Mouse (Mus musculus) kidney, adult 2 months (tissue): ENCODE data around the gene Npas3. TPM values are rescaled to one million over a fixed set of nuclear protein-coding genes. Genes with fewer than 3 reads are reported as not detected.

ENCODE experiments used
- DNase-seq: peaks from one replicate; pipeline ENCODE4 v3.0.0; 2021
- H3K27ac ChIP-seq: fragments of 200-500 bp; 2 replicates; pipeline ENCODE4 v1.5.1; 2012; ENCODE audit warnings: low read depth, low read length, control low read depth, inconsistent platforms; ENCODE audit not compliant: insufficient read depth
- H3K27me3 ChIP-seq: fragments of 200-500 bp; replicated peaks from 2 replicates; pipeline ENCODE4 v1.6.1; 2012; ENCODE audit warnings: mild to moderate bottlenecking, moderate library complexity, low read length, inconsistent platforms; ENCODE audit not compliant: control insufficient read depth, insufficient read depth
- H3K36me3 ChIP-seq: fragments of 200-500 bp; 2 replicates; pipeline ENCODE4 v1.6.1; 2012; ENCODE audit warnings: mild to moderate bottlenecking, moderate library complexity, low read length, inconsistent platforms; ENCODE audit not compliant: control insufficient read depth, insufficient read depth
- H3K4me1 ChIP-seq: fragments of 200-500 bp; 2 replicates; pipeline ENCODE4 v1.6.1; 2011; ENCODE audit warnings: low read length; ENCODE audit not compliant: control insufficient read depth, insufficient read depth
- H3K4me3 ChIP-seq: fragments of 200-500 bp; 2 replicates; pipeline ENCODE4 v1.5.1; 2011; ENCODE audit warnings: mild to moderate bottlenecking, low read depth, low read length, control low read depth; ENCODE audit not compliant: insufficient read depth
- CTCF ChIP-seq: fragments of 200-500 bp; conservative IDR thresholded peaks from 2 replicates; pipeline ENCODE4 v1.5.1; 2011; ENCODE audit warnings: low read depth, mild to moderate bottlenecking, control low read depth, low read length, moderate library complexity, mixed read lengths; ENCODE audit not compliant: insufficient read depth, insufficient read length
- POLR2A ChIP-seq: fragments of 200-500 bp; IDR thresholded peaks from one replicate; pipeline ENCODE4 v1.6.1; 2011; ENCODE audit warnings: low read depth, low read length, control low read depth
- WGBS: fragments of 180-500 bp; shearing (Covaris S2); methylation state at CpG from one replicate; pipeline ENCODE4 v1.1.7; 2018; 5-methylcytosine and 5-hydroxymethylcytosine counted together
- polyA plus RNA-seq: library from polyadenylated mRNA; depleted of rRNA; stranded (reverse); fragments of >200 nt; gene quantifications from 2 replicates; pipeline ENCODE4 v1.2.3, GENCODE M21; 2012

The Npas3 gene
- polyA plus RNA-seq, 1 experiment = 0.11 TPM

GRCm38 (mm10) chr12:53327653-53328188 lies 79.2 kb downstream of the Npas3 start:
- no peaks in the 10 kb centered on the region for H3K27me3 ChIP-seq
- no peak overlapping the region for H3K4me3 ChIP-seq
- no peak for TF ChIP-seq CTCF
- no peak for TF ChIP-seq POLR2A
- H3K27ac ChIP-seq = no peak overlapping the region
- 23% methylated on average over 3 of the region's 3 CpGs for WGBS
- H3K36me3 ChIP-seq = no peaks in the 10 kb centered on the region
- DNase-seq = no peak
- no peaks in the 10 kb centered on the region for H3K4me1 ChIP-seq

- H3K4me1 ChIP-seq = no peaks in the 10 kb centered on the region
- H3K27ac ChIP-seq = no peak overlapping the region
- TF ChIP-seq POLR2A (no peak), CTCF (no peak)
- H3K36me3 ChIP-seq = no peaks in the 10 kb centered on the region
- 4% methylated on average over 5 of the region's 5 CpGs for WGBS
- no peak overlapping the region for H3K4me3 ChIP-seq
- DNase-seq = peak; percentile 19
- H3K27me3 ChIP-seq = no peaks in the 10 kb centered on the region
Measured at GRCm38 (mm10) chr12:53328257-53328736, 79.8 kb downstream of the Npas3 start.

GRCm38 (mm10) chr12:53330141-53330540 lies 81.7 kb downstream of the Npas3 start:
- H3K4me3 ChIP-seq = no peak overlapping the region

GRCm38 (mm10) chr12:53331391-53331790 lies 82.9 kb downstream of the Npas3 start:
- TF ChIP-seq CTCF = no peak
- no peak for TF ChIP-seq POLR2A
- 73% methylated on average over 9 of the region's 9 CpGs for WGBS
- Histone ChIP-seq H3K27ac (no peak overlapping the region), H3K27me3 (no peaks in the 10 kb centered on the region), H3K4me1 (no peaks in the 10 kb centered on the region), H3K36me3 (no peaks in the 10 kb centered on the region), H3K4me3 (no peak overlapping the region)
- no peak for DNase-seq

More at GRCm38 (mm10) chr12:53330141-53330540, 81.7 kb downstream of the Npas3 start:
- no peaks in the 10 kb centered on the region for H3K4me1 ChIP-seq
- 94% methylated on average over 6 of the region's 6 CpGs for WGBS
- no peak for DNase-seq
- TF ChIP-seq CTCF (no peak), POLR2A (no peak)
- no peak overlapping the region for H3K27ac ChIP-seq
- no peaks in the 10 kb centered on the region for H3K36me3 ChIP-seq
- no peaks in the 10 kb centered on the region for H3K27me3 ChIP-seq

- DNase-seq = no peak
- no peaks in the 10 kb centered on the region for H3K27me3 ChIP-seq
- 83% methylated on average over 3 of the region's 3 CpGs for WGBS
- TF ChIP-seq CTCF (no peak), POLR2A (no peak)
- H3K36me3 ChIP-seq = no peaks in the 10 kb centered on the region
- no peaks in the 10 kb centered on the region for H3K4me1 ChIP-seq
- H3K4me3 ChIP-seq = no peak overlapping the region
- no peak overlapping the region for H3K27ac ChIP-seq
Measured at GRCm38 (mm10) chr12:53331800-53332199, 83.3 kb downstream of the Npas3 start.

- no peak for TF ChIP-seq POLR2A
- no peak for DNase-seq
- H3K4me1 ChIP-seq = no peaks in the 10 kb centered on the region
- H3K27me3 ChIP-seq = no peaks in the 10 kb centered on the region
- WGBS = 73% methylated on average over 2 of the region's 2 CpGs
- H3K4me3 ChIP-seq = no peak overlapping the region
- H3K27ac ChIP-seq = no peak overlapping the region
- H3K36me3 ChIP-seq = no peaks in the 10 kb centered on the region
Measured at GRCm38 (mm10) chr12:53333251-53333650, 84.8 kb downstream of the Npas3 start.

- DNase-seq = no peak
- H3K27ac ChIP-seq = no peak overlapping the region
- H3K4me3 ChIP-seq = no peak overlapping the region
- no peaks in the 10 kb centered on the region for H3K27me3 ChIP-seq
- H3K4me1 ChIP-seq = no peaks in the 10 kb centered on the region
- no peaks in the 10 kb centered on the region for H3K36me3 ChIP-seq
- TF ChIP-seq CTCF = no peak
- TF ChIP-seq POLR2A = no peak
- 49% methylated on average over 14 of the region's 14 CpGs for WGBS
Measured at GRCm38 (mm10) chr12:53338349-53338948, 90.0 kb downstream of the Npas3 start.
